Mouse (Mus musculus) small intestine, adult 2 months (tissue): ENCODE measurements at regions not wholly inside any gene's neighbourhood (a gene's known extent, or its start where the extent isn't known, plus 50 kb on each side); places are given as distances from the start of the nearest gene placed in this dataset.

Experiments used
- CTCF ChIP-seq: fragments of 200-500 bp; IDR thresholded peaks from 2 replicates; pipeline ENCODE4 v1.5.1; 2012; ENCODE audit warnings: low read depth, mild to moderate bottlenecking, control low read depth, inconsistent platforms, low read length, moderate library complexity, mixed read lengths; ENCODE audit not compliant: insufficient replicate concordance, insufficient read length; ENCODE audit errors: extremely low read depth
- POLR2A ChIP-seq: fragments of 200-500 bp; IDR thresholded peaks from 2 replicates; pipeline ENCODE4 v1.6.1; 2012; ENCODE audit warnings: low read depth, mild to moderate bottlenecking, control low read depth, inconsistent platforms, low read length, moderate library complexity

GRCm38 (mm10) chr1:186271436-186271835 is 154.3 kb upstream of the Lyplal1 start:
- TF ChIP-seq CTCF (no peak), POLR2A (no peak)
